Mouse (Mus musculus): Measurements from ENCODE around the gene Anks1b. TPM values are rescaled to one million over a fixed set of nuclear protein-coding genes. Genes with fewer than 3 reads are reported as not detected.

Gene Anks1b
- total RNA-seq, 1 experiment from 2014 or later = not detected

- ATAC-seq (replicated peaks in 1 of 2; ENCODE audit: insufficient read depth in 1 of 2, low FRiP score in 2 of 2, low TSS enrichment in 1 of 2, low read depth in 1 of 2, poor library complexity in 2 of 2, severe bottlenecking in 2 of 2) = peak in 1 of 2 experiments; percentile 42; a peak in 1 of 4 replicates
Observed at GRCm38 (mm10) chr10:90828581-90829393, 955.5 kb downstream of the Anks1b start.

DNA sequence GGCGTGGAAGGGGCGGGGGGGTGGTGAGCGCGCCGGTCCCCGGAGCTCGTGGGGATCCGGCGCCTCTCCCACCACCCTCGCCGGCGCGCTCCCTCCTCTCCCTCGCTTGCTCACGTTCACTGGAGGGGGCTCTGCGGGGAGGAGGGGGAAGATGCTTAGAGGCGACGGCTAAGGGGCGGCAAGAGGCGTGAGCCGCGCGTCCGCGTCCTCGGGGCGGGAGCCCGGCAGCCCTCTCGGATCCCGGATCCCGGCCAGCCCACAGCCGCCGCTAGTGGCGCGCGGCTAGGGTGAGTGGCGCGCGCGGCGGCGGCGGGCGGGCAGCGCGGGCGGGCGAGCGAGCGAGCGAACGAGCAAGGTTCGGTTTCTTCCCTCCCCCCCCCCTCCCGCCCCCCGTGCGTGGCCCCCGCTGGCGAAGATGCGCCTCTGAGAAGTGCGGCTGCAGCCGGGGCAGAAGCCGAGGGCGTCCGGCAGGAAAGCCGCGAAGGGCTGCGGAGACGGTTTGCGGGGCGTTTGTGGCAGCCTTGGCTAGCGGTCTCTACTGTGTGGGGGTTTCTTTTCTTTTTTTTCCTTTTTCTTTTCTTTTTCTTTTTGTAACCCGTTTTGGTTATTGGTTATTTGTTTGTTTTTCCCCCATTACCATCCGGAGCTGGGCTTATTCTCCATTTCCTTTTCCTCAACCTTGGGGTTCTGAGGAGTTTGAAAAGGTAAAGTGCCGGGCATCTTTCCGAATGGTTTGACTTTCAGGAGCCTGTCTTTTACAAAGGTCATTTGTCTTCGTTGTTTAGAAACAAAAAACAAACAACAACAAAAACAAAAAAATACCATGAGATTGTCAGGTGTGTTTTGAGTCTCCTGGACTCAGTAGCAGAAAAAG lies 956.3 kb downstream of the Anks1b start:
- ATAC-seq (replicated peaks in 1 of 2; ENCODE audit: insufficient read depth in 1 of 2, low FRiP score in 2 of 2, low TSS enrichment in 1 of 2, low read depth in 1 of 2, poor library complexity in 2 of 2, severe bottlenecking in 2 of 2) = no peak

DNA sequence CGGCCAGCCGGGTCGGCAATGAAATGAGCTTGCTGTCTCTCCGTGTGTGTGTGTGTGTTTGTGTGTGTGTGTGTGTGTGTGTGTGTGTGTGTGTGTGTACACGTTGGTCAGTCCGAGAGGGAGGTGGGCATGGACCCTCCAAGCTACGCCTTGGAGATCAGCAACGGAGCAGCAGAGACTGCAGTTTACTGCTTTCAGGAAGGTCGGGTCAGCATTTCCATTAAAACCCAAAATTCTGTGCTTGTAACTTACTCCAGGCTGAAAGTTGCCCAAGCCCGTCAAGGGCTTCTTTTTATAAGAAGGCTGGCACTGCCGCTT lies 956.9 kb downstream of the Anks1b start:
- ATAC-seq (replicated peaks in 1 of 2; ENCODE audit: insufficient read depth in 1 of 2, low FRiP score in 2 of 2, low TSS enrichment in 1 of 2, low read depth in 1 of 2, poor library complexity in 2 of 2, severe bottlenecking in 2 of 2) = no peak

DNA sequence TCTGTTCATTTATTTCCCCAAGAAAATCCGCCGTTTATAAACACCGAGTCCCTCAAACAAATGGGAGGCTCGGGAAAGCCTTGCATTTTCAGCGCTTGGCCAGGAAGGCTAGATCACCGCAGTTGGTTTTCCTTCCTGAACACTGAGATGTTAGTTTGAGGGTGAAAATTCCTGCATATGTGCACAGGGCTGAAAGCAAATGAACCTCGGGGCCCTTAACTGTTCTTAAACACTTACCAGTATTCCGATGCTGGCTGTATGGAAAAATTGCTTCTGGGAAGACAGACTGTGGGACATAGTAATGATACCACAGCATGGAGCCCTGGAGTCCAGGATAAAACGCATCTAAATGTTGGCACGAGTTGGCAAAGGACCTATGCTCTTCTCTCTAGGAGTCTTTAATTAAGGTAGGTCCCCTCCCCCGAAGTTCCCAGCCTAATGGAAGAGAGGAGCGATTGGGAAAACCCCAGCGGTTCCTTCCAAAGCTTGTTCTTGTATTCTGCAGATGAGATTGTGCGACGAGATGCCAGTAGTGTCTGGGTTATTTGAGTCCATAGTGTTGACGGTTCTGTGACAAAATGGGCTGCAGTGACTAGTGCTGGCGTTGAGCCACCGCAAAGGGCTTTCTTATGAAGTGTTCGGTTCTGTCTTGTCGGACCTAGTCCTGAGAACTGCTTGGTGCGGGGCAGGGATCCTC lies 957.4 kb downstream of the Anks1b start:
- no peak for ATAC-seq (replicated peaks in 1 of 2; ENCODE audit: insufficient read depth in 1 of 2, low FRiP score in 2 of 2, low TSS enrichment in 1 of 2, low read depth in 1 of 2, poor library complexity in 2 of 2, severe bottlenecking in 2 of 2)

- ATAC-seq (replicated peaks in 1 of 2; ENCODE audit: insufficient read depth in 1 of 2, low FRiP score in 2 of 2, low TSS enrichment in 1 of 2, low read depth in 1 of 2, poor library complexity in 2 of 2, severe bottlenecking in 2 of 2) = no peak
Observed at GRCm38 (mm10) chr10:90831288-90831626, 957.9 kb downstream of the Anks1b start.

GRCm38 (mm10) chr10:90834306-90834705 lies 961.0 kb downstream of the Anks1b start:
- no peak for ATAC-seq (replicated peaks in 1 of 2; ENCODE audit: insufficient read depth in 1 of 2, low FRiP score in 2 of 2, low TSS enrichment in 1 of 2, low read depth in 1 of 2, poor library complexity in 2 of 2, severe bottlenecking in 2 of 2)

GRCm38 (mm10) chr10:90835195-90835594 lies 961.9 kb downstream of the Anks1b start:
- no peak for ATAC-seq (replicated peaks in 1 of 2; ENCODE audit: insufficient read depth in 1 of 2, low FRiP score in 2 of 2, low TSS enrichment in 1 of 2, low read depth in 1 of 2, poor library complexity in 2 of 2, severe bottlenecking in 2 of 2)

- ATAC-seq (replicated peaks in 1 of 2; ENCODE audit: insufficient read depth in 1 of 2, low FRiP score in 2 of 2, low TSS enrichment in 1 of 2, low read depth in 1 of 2, poor library complexity in 2 of 2, severe bottlenecking in 2 of 2) = no peak
Observed at GRCm38 (mm10) chr10:90839611-90840335, 966.5 kb downstream of the Anks1b start.

GRCm38 (mm10) chr10:90842398-90842797 lies 969.1 kb downstream of the Anks1b start:
- no peak for ATAC-seq (replicated peaks in 1 of 2; ENCODE audit: insufficient read depth in 1 of 2, low FRiP score in 2 of 2, low TSS enrichment in 1 of 2, low read depth in 1 of 2, poor library complexity in 2 of 2, severe bottlenecking in 2 of 2)

- ATAC-seq (replicated peaks in 1 of 2; ENCODE audit: insufficient read depth in 1 of 2, low FRiP score in 2 of 2, low TSS enrichment in 1 of 2, low read depth in 1 of 2, poor library complexity in 2 of 2, severe bottlenecking in 2 of 2) = no peak
Observed at GRCm38 (mm10) chr10:90851077-90851476, 977.8 kb downstream of the Anks1b start.

DNA sequence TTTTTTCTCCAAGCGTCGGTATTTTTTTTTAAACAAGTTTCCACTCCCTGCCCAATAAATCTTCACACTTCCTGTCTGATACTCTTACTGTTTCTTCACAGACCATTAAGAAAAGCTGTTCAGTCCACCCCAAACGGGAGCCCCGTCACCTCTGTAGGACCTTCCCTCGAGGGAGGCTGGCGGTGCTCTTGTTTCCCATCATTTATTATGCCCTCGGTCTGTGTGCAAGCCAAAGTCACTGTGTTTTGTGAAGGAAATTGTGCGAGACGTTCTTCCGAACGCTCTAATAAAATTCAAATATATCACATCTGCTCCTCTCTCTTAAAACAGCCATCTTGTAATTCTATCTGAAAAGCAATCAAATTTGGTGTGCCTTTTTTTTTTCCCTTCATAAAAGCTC lies 978.7 kb downstream of the Anks1b start:
- no peak for ATAC-seq (replicated peaks in 1 of 2; ENCODE audit: insufficient read depth in 1 of 2, low FRiP score in 2 of 2, low TSS enrichment in 1 of 2, low read depth in 1 of 2, poor library complexity in 2 of 2, severe bottlenecking in 2 of 2)

GRCm38 (mm10) chr10:90852432-90852831 lies 979.1 kb downstream of the Anks1b start:
- no peak for ATAC-seq (replicated peaks in 1 of 2; ENCODE audit: insufficient read depth in 1 of 2, low FRiP score in 2 of 2, low TSS enrichment in 1 of 2, low read depth in 1 of 2, poor library complexity in 2 of 2, severe bottlenecking in 2 of 2)

DNA sequence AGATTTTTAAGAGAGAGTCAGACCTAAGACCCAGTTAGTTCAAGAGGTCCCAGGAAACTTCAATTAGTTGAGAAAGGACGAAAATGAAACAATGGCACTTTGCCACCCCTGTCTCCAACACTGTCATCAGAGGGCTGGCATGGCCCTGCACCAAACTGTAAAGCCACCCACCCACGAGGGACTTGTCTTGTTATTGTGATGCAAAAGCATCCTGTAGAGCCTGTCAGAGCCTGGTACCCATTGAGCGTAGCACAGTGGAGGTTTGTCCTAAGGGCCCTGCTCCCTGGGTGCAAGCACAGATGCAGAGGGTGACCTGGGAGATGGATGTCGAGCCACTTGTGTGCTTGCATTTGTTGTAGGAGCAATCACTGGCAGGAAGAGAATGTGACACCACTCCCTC lies 983.4 kb downstream of the Anks1b start:
- no peak for ATAC-seq (replicated peaks in 1 of 2; ENCODE audit: insufficient read depth in 1 of 2, low FRiP score in 2 of 2, low TSS enrichment in 1 of 2, low read depth in 1 of 2, poor library complexity in 2 of 2, severe bottlenecking in 2 of 2)

- ATAC-seq (replicated peaks in 1 of 2; ENCODE audit: insufficient read depth in 1 of 2, low FRiP score in 2 of 2, low TSS enrichment in 1 of 2, low read depth in 1 of 2, poor library complexity in 2 of 2, severe bottlenecking in 2 of 2) = peak; percentile 59 to 70
Observed at GRCm38 (mm10) chr10:90859665-90860523, 986.6 kb downstream of the Anks1b start.

- no peak for ATAC-seq (replicated peaks in 1 of 2; ENCODE audit: insufficient read depth in 1 of 2, low FRiP score in 2 of 2, low TSS enrichment in 1 of 2, low read depth in 1 of 2, poor library complexity in 2 of 2, severe bottlenecking in 2 of 2)
Observed at GRCm38 (mm10) chr10:90863881-90864598, 990.7 kb downstream of the Anks1b start.

- ATAC-seq (replicated peaks in 1 of 2; ENCODE audit: insufficient read depth in 1 of 2, low FRiP score in 2 of 2, low TSS enrichment in 1 of 2, low read depth in 1 of 2, poor library complexity in 2 of 2, severe bottlenecking in 2 of 2) = peak in 1 of 2 experiments; percentile 36; a peak in 1 of 4 replicates
Observed at GRCm38 (mm10) chr10:90864599-90864889, 991.2 kb downstream of the Anks1b start.
